Mouse (Mus musculus) liver, embryonic 15.5 days (tissue): ENCODE measurements around the gene Dhdh. TPM values are rescaled to one million over a fixed set of nuclear protein-coding genes. Genes with fewer than 3 reads are reported as not detected.
"Not testable (repeated sequence)": the region's sequence is repeated elsewhere in the genome, so short reads cannot be mapped to it uniquely, and the experiment has no call there.

Experiments
- ATAC-seq: fragments of 200-750 bp; cut with Nextera tagmentation; 2 replicates; pipeline ENCODE4 v1.8.0; 2017; ENCODE audit warnings: moderate number of reproducible peaks, mild to moderate bottlenecking, moderate library complexity; ENCODE audit not compliant: insufficient read depth
- H3K27ac ChIP-seq: fragments of 300-500 bp; sonication (generic); replicated peaks from 2 replicates; pipeline ENCODE4 v1.5.1; 2015; ENCODE audit warnings: mild to moderate bottlenecking, inconsistent platforms
- H3K27me3 ChIP-seq: fragments of 300-500 bp; sonication (generic); 2 replicates; pipeline ENCODE4 v1.6.1; 2015; ENCODE audit warnings: mild to moderate bottlenecking, inconsistent platforms
- H3K36me3 ChIP-seq: fragments of 300-500 bp; sonication (generic); replicated peaks from 2 replicates; pipeline ENCODE4 v1.6.1; 2015; ENCODE audit warnings: moderate library complexity, mild to moderate bottlenecking, inconsistent platforms
- H3K4me1 ChIP-seq: fragments of 300-500 bp; sonication (generic); replicated peaks from 2 replicates; pipeline ENCODE4 v1.6.1; 2015; ENCODE audit warnings: inconsistent platforms
- H3K4me2 ChIP-seq: fragments of 300-500 bp; sonication (generic); 2 replicates; pipeline ENCODE4 v1.6.1; 2015; ENCODE audit warnings: moderate library complexity, mild to moderate bottlenecking, inconsistent platforms
- H3K4me3 ChIP-seq: fragments of 300-500 bp; sonication (generic); replicated peaks from 2 replicates; pipeline ENCODE4 v1.5.1; 2015; ENCODE audit warnings: mild to moderate bottlenecking, inconsistent platforms
- H3K9ac ChIP-seq: fragments of 300-500 bp; sonication (generic); 2 replicates; pipeline ENCODE4 v1.6.1; 2015; ENCODE audit warnings: moderate library complexity, mild to moderate bottlenecking, inconsistent platforms
- H3K9me3 ChIP-seq: fragments of 300-500 bp; sonication (generic); replicated peaks from 2 replicates; pipeline ENCODE4 v1.6.1; 2016; ENCODE audit warnings: inconsistent platforms
- WGBS: fragments of 180-500 bp; shearing (Covaris S2); methylation state at CpG from one replicate; pipeline ENCODE4 v1.1.7; 2015; ENCODE audit warnings: mixed read lengths; ENCODE audit not compliant: insufficient replicate concordance; 5-methylcytosine and 5-hydroxymethylcytosine counted together
- polyA plus RNA-seq: library from polyadenylated mRNA; unstranded; fragments of >200 nt; fragmentation: Nextera tagmentation; extraction: Ambion mirVana; gene quantifications from 2 replicates; pipeline ENCODE4 v1.2.1, GENCODE M21; 2015

Dhdh gene
- polyA plus RNA-seq, 1 experiment from 2014 or later = 2.4 TPM

- H3K4me2 ChIP-seq = peak within 1 kb of the TSS; percentile 76; the same call in 1 of the 2 replicates
- H3K36me3 ChIP-seq = no peaks in the 10 kb centered on the region
- H3K9me3 ChIP-seq = no peaks in the 10 kb centered on the region
- no peak within 1 kb of the TSS for H3K4me3 ChIP-seq
- H3K27ac ChIP-seq = no peak within 1 kb of the TSS
- WGBS = 77% methylated on average over 12 of the region's 12 CpGs
- no peaks in the 10 kb centered on the region for H3K27me3 ChIP-seq
- ATAC-seq = no peak
- peaks cover 70% of the 10 kb centered on the region for H3K4me1 ChIP-seq
- H3K9ac ChIP-seq = no peak within 1 kb of the TSS
Measured at GRCm38 (mm10) chr7:45486761-45487415, 1.7 kb downstream of the Dhdh start, which contains the start of gene Gm45808. Gene Gm45808, minus strand, starts transcription at chr7:45486811.

- no peak overlapping the region for H3K4me3 ChIP-seq
- no peak overlapping the region for H3K9ac ChIP-seq
- H3K36me3 ChIP-seq = no peaks in the 10 kb centered on the region
- ATAC-seq = no peak
- no peaks in the 10 kb centered on the region for H3K9me3 ChIP-seq
- 14% methylated on average over 7 of the region's 7 CpGs for WGBS
- no peaks in the 10 kb centered on the region for H3K27me3 ChIP-seq
- H3K4me1 ChIP-seq = peaks cover 67% of the 10 kb centered on the region
- no peak overlapping the region for H3K27ac ChIP-seq
- 0 out of 2 replicates have a peak overlapping the region, but pooled peaks have one; percentile 10 for H3K4me2 ChIP-seq
Measured at GRCm38 (mm10) chr7:45486158-45486557, 2.4 kb downstream of the Dhdh start.

GRCm38 (mm10) chr7:45484985-45485384, 3.6 kb downstream of the Dhdh start:
- not testable (repeated sequence) for ATAC-seq, H3K27ac ChIP-seq, H3K36me3 ChIP-seq, H3K4me2 ChIP-seq, H3K4me3 ChIP-seq, H3K9me3 ChIP-seq, H3K27me3 ChIP-seq, H3K9ac ChIP-seq
- peaks cover 55% of the 10 kb centered on the region for H3K4me1 ChIP-seq
- 83% methylated on average over 5 of the region's 5 CpGs for WGBS

DNA sequence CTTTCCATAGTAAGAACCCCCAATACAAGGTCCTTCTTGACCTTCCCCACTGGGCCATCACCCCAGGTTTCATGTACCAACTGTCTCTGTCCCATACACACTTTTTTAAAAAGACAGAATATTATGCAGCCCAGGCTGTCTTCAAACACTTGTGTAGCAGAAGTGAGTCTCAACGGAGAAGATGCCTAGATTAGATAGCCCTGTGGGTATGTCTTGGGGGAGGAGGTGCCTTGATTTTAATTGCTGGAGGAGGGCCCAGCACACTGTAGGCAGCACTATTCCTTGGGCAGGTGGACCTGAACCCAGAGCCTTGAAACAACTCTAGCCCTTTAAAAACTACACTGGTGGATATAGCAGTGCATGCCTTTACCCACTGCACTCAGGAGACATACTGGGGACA, 6.4 kb downstream of the Dhdh start:
- ATAC-seq = no peak
- H3K9ac ChIP-seq = no peak overlapping the region
- WGBS = 12% methylated on average over 1 of the region's 1 CpGs

DNA sequence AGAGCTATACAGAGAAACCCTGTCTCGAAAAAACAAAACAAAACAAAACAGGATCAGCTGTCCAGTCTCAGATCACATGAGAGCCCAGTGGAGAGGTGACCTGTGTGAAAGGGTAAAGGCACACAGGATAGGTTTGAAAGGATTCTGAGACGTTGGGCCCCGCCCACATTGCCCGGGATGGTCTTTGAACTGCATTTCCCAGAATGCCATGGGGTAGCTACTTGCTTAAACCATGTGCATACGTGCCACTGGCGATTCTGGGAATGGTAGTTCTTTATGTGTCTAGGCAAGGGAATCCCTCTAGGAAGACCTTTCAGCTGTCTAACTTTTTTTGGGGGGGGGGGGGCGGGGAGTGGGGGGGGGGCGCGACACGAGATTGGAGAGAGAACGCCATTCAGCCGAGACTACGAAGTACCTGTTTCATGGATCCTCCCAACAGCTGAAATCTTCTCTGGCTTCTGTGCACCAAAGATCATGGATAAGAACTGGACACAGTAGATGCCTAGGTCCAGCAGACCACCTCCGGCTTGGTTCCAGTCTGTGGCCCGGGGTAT, 7.2 kb downstream of the Dhdh start, which contains the start of gene Tulp2:
Tulp2 (plus strand) TSS at position 504 of the 554 bp plus-strand sequence.
- Histone ChIP-seq H3K27me3 (no peaks in the 10 kb centered on the region), H3K9me3 (no peaks in the 10 kb centered on the region), H3K4me3 (no peak within 1 kb of the TSS), H3K9ac (no peak within 1 kb of the TSS), H3K4me1 (peaks cover 32% of the 10 kb centered on the region), H3K27ac (no peak within 1 kb of the TSS), H3K4me2 (no peak within 1 kb of the TSS; the same call in 1 of the 2 replicates), H3K36me3 (0 out of 2 replicates have a peak, but pooled peaks cover 6% of the 10 kb centered on the region)
- WGBS = 36% methylated on average over 15 of the region's 15 CpGs
- peak; percentile 51; the same call in 1 of the 2 replicates for ATAC-seq

More for the DNA sequence above, 6.4 kb downstream of the Dhdh start:
- no peaks in the 10 kb centered on the region for H3K9me3 ChIP-seq
- no peak overlapping the region for H3K4me3 ChIP-seq
- 0 out of 2 replicates have a peak, but pooled peaks cover 6% of the 10 kb centered on the region for H3K36me3 ChIP-seq
- no peak overlapping the region for H3K4me2 ChIP-seq
- H3K4me1 ChIP-seq = peaks cover 32% of the 10 kb centered on the region
- H3K27ac ChIP-seq = no peak overlapping the region
- H3K27me3 ChIP-seq = no peaks in the 10 kb centered on the region

DNA sequence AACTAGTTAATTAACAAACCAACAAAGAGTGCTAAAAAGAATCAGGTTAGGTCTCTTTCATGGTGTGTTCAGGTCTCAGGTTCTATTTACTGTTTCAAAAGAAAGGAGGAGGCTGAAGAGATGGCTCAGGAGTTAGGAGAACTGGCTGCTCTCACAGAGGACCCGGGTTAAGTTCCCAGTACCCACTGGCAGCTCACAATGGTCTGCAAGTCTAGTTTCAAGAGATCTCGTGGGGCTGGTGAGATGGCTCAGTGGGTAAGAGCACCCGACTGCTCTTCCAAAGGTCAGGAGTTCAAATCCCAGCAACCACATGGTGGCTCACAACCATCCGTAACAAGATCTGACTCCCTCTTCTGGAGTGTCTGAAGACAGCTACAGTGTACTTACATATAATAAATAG, 8.3 kb downstream of the Dhdh start:
- not testable (repeated sequence) for H3K27me3 ChIP-seq, H3K4me3 ChIP-seq, H3K9me3 ChIP-seq, ATAC-seq, H3K4me2 ChIP-seq, H3K27ac ChIP-seq, H3K9ac ChIP-seq, H3K36me3 ChIP-seq
- 66% methylated on average over 4 of the region's 4 CpGs for WGBS
- peaks cover 36% of the 10 kb centered on the region for H3K4me1 ChIP-seq

DNA sequence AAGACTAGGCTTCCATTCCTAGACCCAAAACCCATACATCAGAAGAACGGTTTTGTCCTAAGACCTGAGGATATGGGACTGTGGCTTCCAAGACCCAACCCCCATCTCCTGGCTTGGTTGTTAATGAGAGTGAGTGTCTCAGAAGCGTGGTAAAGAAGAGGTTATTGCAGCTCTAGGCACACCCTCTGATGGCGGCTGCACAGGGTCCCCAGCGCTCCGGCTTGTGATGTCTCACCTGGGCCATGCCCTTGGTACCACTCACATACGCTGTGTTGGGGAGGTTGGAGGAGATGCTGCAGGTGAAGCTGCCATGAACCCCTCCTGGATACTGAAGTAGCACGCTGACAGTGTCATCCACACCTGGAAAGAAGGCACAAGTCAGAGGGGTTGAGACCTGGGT, 9.8 kb downstream of the Dhdh start:
- H3K36me3 ChIP-seq = 0 out of 2 replicates have a peak, but pooled peaks cover 6% of the 10 kb centered on the region
- WGBS = 82% methylated on average over 7 of the region's 7 CpGs
- H3K4me3 ChIP-seq = no peak overlapping the region
- H3K4me2 ChIP-seq = no peak overlapping the region
- H3K4me1 ChIP-seq = peaks cover 44% of the 10 kb centered on the region
- H3K27ac ChIP-seq = no peak overlapping the region
- H3K9me3 ChIP-seq = no peaks in the 10 kb centered on the region
- H3K9ac ChIP-seq = no peak overlapping the region
- no peak for ATAC-seq
- H3K27me3 ChIP-seq = no peaks in the 10 kb centered on the region

GRCm38 (mm10) chr7:45477003-45477402, 11.6 kb downstream of the Dhdh start:
- no peak overlapping the region for H3K4me2 ChIP-seq
- no peak overlapping the region for H3K9ac ChIP-seq
- WGBS = 7% methylated on average over 3 of the region's 3 CpGs
- no peak overlapping the region for H3K4me3 ChIP-seq
- H3K36me3 ChIP-seq = 0 out of 2 replicates have a peak, but pooled peaks cover 6% of the 10 kb centered on the region
- no peaks in the 10 kb centered on the region for H3K27me3 ChIP-seq
- no peak overlapping the region for H3K27ac ChIP-seq
- ATAC-seq = no peak
- H3K9me3 ChIP-seq = no peaks in the 10 kb centered on the region
- H3K4me1 ChIP-seq = peaks cover 35% of the 10 kb centered on the region

DNA sequence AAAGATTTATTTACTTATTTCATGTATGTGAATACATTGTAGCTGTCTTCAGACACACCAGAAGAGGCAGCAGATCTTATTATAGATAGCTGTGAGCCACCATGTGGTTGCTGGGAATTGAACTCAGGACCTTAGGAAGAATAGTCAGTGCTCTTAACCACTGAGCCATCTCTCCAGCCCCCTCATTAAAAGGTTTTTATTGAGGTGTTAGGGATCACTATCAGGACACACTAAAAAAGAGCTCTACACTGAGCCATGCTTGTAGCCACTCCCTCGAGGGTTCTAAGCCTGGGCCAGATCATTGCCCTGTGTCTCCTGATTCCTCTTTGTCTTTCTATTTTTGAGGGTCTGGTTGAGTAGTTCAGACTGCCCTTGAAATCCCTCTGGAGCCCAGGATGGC, 12.2 kb downstream of the Dhdh start:
- H3K4me2 ChIP-seq = no peak overlapping the region
- no peak overlapping the region for H3K9ac ChIP-seq
- no peaks in the 10 kb centered on the region for H3K27me3 ChIP-seq
- no peak overlapping the region for H3K4me3 ChIP-seq
- H3K27ac ChIP-seq = no peak overlapping the region
- peaks cover 33% of the 10 kb centered on the region for H3K4me1 ChIP-seq
- 26% methylated on average over 1 of the region's 1 CpGs for WGBS
- H3K36me3 ChIP-seq = 0 out of 2 replicates have a peak, but pooled peaks cover 6% of the 10 kb centered on the region
- ATAC-seq = no peak
- H3K9me3 ChIP-seq = no peaks in the 10 kb centered on the region

DNA sequence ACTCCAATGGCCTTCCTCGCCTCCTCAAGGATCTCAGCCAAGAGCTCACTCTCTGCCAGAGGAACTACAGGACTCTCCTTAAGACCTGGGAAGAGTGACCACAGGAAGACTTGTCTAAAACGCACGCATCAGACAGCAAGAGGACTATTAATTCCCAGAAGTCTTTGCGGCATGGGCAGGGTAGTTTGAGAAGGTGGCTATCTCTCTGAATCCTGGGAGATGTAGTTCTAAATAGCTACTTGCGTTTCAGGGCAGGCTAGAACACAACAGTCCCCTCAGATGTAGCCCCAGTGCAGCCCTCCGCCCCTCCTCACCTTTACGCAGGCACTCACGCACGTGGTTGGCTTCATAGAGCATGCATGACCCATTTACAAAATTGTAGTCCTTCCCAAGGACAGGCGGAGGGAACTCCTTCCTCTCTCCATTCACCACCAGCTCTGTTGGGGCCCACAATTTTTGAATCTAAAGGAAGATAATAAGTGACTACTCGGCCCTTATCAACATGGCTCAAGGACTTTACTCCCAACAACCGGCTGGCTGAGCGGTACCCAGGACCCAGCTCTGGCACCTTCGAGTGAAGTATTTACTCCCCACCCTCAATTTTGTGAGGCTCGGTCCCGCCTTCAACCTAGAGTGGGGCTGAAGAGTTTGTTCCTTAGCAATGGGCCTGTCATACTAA, 13.2 kb downstream of the Dhdh start:
- peak overlapping the region; percentile 69 for H3K27ac ChIP-seq
- 42% methylated on average over 16 of the region's 16 CpGs for WGBS
- peak overlapping the region; percentile 34 for H3K4me3 ChIP-seq
- peak overlapping the region; percentile 39; the same call in 1 of the 2 replicates for H3K9ac ChIP-seq
- no peaks in the 10 kb centered on the region for H3K9me3 ChIP-seq
- ATAC-seq = peak; percentile 59
- H3K4me2 ChIP-seq = peak overlapping the region; percentile 62
- H3K4me1 ChIP-seq = peaks cover 42% of the 10 kb centered on the region
- H3K27me3 ChIP-seq = no peaks in the 10 kb centered on the region
- 0 out of 2 replicates have a peak, but pooled peaks cover 6% of the 10 kb centered on the region for H3K36me3 ChIP-seq

- no peak overlapping the region for H3K4me2 ChIP-seq
- no peak for ATAC-seq
- WGBS = 7% methylated on average over 3 of the region's 3 CpGs
- no peaks in the 10 kb centered on the region for H3K27me3 ChIP-seq
- no peak overlapping the region for H3K9ac ChIP-seq
- 0 out of 2 replicates have a peak overlapping the region, but pooled peaks have one; percentile 4 for H3K27ac ChIP-seq
- H3K36me3 ChIP-seq = no peaks in the 10 kb centered on the region
- no peaks in the 10 kb centered on the region for H3K9me3 ChIP-seq
- H3K4me3 ChIP-seq = no peak overlapping the region
- peaks cover 43% of the 10 kb centered on the region for H3K4me1 ChIP-seq
Measured at GRCm38 (mm10) chr7:45470869-45471268, 17.7 kb downstream of the Dhdh start.
